Mouse (Mus musculus): ENCODE results near the gene Kcnj6. TPM values are rescaled to one million over a fixed set of nuclear protein-coding genes. Genes with fewer than 3 reads are reported as not detected.

Kcnj6 gene
- polyA plus RNA-seq, 1 experiment from 2014 or later = 0.21 TPM

Small RNAs within 50 kb of the gene (microRNA-seq; reads per million reads assigned to microRNA genes)
- gene Gm22745 = not detected

All from stomach, embryonic 15.5 days (tissue).